Mouse (Mus musculus) heart, embryonic 15.5 days (tissue): ENCODE measurements at regions not wholly inside any gene's neighbourhood (a gene's known extent, or its start where the extent isn't known, plus 50 kb on each side); places are given as distances from the start of the nearest gene placed in this dataset.

Source experiments
- ATAC-seq: fragments of 200-750 bp; cut with Nextera tagmentation; replicated peaks from 2 replicates; pipeline ENCODE4 v1.8.0; 2017; ENCODE audit warnings: low read depth, moderate TSS enrichment; ENCODE audit not compliant: insufficient number of reproducible peaks, insufficient read depth, low FRiP score
- H3K27ac ChIP-seq: fragments of 300-500 bp; sonication (generic); 2 replicates; pipeline ENCODE4 v1.5.1; 2015; ENCODE audit warnings: mild to moderate bottlenecking, inconsistent platforms
- H3K27me3 ChIP-seq: fragments of 300-500 bp; sonication (generic); 2 replicates; pipeline ENCODE4 v1.6.1; 2015; ENCODE audit warnings: inconsistent platforms
- H3K36me3 ChIP-seq: fragments of 300-500 bp; sonication (generic); 2 replicates; pipeline ENCODE4 v1.6.1; 2015; ENCODE audit warnings: mild to moderate bottlenecking, inconsistent platforms
- H3K4me1 ChIP-seq: fragments of 300-500 bp; sonication (generic); replicated peaks from 2 replicates; pipeline ENCODE4 v1.6.1; 2015; ENCODE audit warnings: inconsistent platforms
- H3K4me2 ChIP-seq: fragments of 300-500 bp; sonication (generic); 2 replicates; pipeline ENCODE4 v1.6.1; 2015; ENCODE audit warnings: inconsistent platforms, mild to moderate bottlenecking, moderate library complexity
- H3K4me3 ChIP-seq: fragments of 300-500 bp; sonication (generic); 2 replicates; pipeline ENCODE4 v1.5.1; 2015; ENCODE audit warnings: mild to moderate bottlenecking, inconsistent platforms
- H3K9ac ChIP-seq: fragments of 300-500 bp; sonication (generic); 2 replicates; pipeline ENCODE4 v1.6.1; 2015; ENCODE audit warnings: mild to moderate bottlenecking, inconsistent platforms
- H3K9me3 ChIP-seq: fragments of 300-500 bp; sonication (generic); replicated peaks from 2 replicates; pipeline ENCODE4 v1.6.1; 2016; ENCODE audit warnings: inconsistent platforms
- WGBS: fragments of 180-500 bp; shearing (Covaris S2); methylation state at CpG from one replicate; pipeline ENCODE4 v1.1.7; 2015; ENCODE audit warnings: mixed read lengths; 5-methylcytosine and 5-hydroxymethylcytosine counted together

DNA sequence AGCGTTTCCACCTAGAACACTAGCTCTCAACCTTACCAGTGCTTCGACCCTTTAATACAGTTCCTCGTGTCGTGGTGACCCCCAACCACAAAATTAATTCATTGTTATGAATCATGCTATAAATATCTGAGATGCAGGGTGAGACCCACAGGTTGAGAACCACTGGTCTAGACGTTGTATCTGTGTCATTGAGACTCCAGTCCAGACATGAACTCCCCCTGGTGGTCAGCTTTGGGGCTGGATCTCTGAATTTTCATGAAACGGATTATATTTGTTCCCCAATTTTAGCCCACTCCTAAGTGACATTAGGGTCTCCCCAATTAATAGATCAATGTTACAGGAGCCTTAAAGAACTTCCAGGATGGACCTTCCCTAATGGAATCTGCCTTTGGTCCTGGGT is 81.3 kb upstream of the Tmem150c start:
- ATAC-seq: no peak
- 69% methylated on average over 6 of the region's 6 CpGs for WGBS
- Histone ChIP-seq H3K9ac (no peak overlapping the region), H3K36me3 (no peaks in the 10 kb centered on the region), H3K27me3 (no peaks in the 10 kb centered on the region), H3K9me3 (no peaks in the 10 kb centered on the region), H3K27ac (no peak overlapping the region), H3K4me1 (no peaks in the 10 kb centered on the region), H3K4me3 (no peak overlapping the region), H3K4me2 (no peak overlapping the region)

DNA sequence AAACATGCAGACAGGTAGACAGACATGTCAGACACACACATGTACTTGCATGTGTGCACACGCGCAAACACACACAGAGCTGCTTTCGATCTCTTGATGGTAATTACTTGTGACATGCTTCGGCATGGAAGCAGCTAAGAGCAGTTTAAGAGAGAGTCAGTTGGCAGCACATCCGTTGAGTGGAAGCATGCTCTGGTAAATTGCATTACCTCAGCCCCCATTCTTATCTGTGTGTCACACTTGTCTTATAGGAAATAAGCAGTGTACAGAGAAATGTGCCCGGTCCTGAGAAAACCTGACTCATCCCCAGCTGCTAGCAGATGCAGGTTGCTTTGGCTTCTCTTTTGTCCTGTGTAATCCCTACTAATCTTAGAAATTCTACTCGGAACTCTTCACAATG is 80.0 kb upstream of the Tmem150c start:
- Histone ChIP-seq H3K36me3 (no peaks in the 10 kb centered on the region), H3K4me1 (no peaks in the 10 kb centered on the region), H3K9ac (no peak overlapping the region), H3K4me3 (no peak overlapping the region), H3K27ac (no peak overlapping the region), H3K4me2 (no peak overlapping the region), H3K27me3 (no peaks in the 10 kb centered on the region), H3K9me3 (no peaks in the 10 kb centered on the region)
- no peak for ATAC-seq
- 48% methylated on average over 7 of the region's 7 CpGs for WGBS

DNA sequence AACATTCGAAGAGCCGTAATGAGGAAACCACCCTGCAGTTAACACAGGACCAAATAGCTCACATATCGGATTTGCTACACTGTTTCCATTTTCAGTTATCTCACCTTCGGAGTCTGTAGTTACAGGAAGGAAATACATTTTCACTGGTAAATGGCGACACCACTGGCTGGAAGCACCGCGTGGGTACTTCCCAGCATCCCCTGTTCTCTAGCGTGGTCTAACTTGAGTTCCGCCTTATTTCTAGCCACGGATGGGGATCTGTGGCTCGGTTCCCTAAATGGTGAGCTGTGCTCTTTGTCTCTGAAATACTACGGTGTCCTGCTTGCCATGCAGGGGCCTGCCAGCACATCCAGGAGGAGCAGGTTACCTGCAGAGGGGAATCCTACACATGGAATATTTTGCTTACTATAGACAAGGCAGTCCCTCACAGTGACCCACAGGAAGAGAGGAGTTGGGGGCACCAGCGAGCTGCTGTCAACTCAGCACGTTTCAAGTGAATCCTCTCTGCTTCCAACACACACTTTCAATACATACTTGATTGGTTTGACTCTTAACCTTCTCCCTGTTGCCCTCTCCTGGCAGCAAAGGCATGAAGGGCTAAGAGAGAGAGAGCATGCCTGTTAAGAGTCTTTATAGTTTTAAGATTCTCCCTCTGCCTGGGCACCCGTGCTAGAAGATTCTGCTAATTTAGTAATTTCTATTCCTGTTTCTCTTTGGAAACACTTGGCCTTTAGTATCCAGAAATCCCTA is 78.9 kb upstream of the Tmem150c start:
- 80% methylated on average over 15 of the region's 15 CpGs for WGBS
- Histone ChIP-seq H3K4me2 (no peak overlapping the region), H3K27ac (no peak overlapping the region), H3K36me3 (no peaks in the 10 kb centered on the region), H3K4me3 (no peak overlapping the region), H3K9me3 (no peaks in the 10 kb centered on the region), H3K4me1 (no peaks in the 10 kb centered on the region), H3K27me3 (no peaks in the 10 kb centered on the region), H3K9ac (no peak overlapping the region)
- ATAC-seq: no peak

DNA sequence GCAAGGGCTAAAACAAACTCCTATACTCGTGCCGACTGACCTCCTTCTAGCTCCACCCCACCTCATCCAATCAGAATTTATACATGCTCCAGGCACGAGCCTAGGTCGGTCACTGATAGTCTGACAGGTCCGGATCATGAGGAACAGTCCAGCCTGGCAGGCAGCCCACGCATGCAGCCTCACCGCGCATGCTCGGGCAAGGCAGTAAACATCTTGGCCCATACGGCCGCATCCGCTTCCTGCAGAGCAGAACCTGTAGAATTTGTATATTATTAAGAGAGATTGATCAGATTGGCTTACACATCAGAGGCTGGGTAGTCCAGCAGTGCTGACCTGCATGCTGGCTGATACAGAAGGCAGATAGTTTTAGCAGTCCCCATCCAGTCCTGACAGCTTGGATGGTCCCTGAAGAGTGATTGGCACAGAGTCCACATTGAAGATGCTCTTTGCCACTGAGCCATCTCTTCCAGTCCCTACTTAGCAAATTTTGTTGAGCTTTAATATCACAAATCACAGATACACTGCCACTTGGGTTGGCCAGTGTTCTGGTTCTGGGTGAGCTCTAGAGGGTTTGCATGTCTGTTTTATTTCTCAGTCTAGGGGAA is 78.2 kb upstream of the Tmem150c start:
- Histone ChIP-seq H3K4me2 (no peak overlapping the region), H3K36me3 (no peaks in the 10 kb centered on the region), H3K27ac (no peak overlapping the region), H3K4me1 (no peaks in the 10 kb centered on the region), H3K27me3 (no peaks in the 10 kb centered on the region), H3K4me3 (no peak overlapping the region), H3K9ac (no peak overlapping the region), H3K9me3 (no peaks in the 10 kb centered on the region)
- 87% methylated on average over 12 of the region's 12 CpGs for WGBS
- ATAC-seq: no peak

DNA sequence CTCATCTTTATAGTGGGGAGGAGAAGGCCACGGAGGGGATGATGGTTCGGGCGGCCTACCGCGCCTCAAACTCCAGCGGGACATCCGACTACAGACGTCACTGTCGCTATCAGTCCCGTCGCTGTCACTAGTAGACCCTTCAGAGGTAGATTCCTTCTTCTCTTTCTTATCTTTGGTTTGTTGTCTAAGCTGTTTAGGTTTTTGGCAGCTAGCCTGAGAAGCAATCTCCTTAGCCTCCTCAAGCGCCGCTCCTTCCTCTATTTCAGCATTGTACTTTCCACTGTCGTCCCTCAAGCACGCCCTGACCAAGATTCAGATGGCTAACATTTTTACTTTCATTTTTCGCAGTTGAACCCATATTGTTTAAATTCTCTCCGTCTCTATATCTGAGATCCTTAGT is 76.7 kb upstream of the Tmem150c start:
- H3K4me1 ChIP-seq: no peaks in the 10 kb centered on the region
- H3K9ac ChIP-seq: no peak overlapping the region
- no peak overlapping the region for H3K4me2 ChIP-seq
- ATAC-seq: no peak
- H3K27ac ChIP-seq: no peak overlapping the region
- WGBS: 63% methylated on average over 17 of the region's 17 CpGs
- no peaks in the 10 kb centered on the region for H3K36me3 ChIP-seq
- H3K9me3 ChIP-seq: no peaks in the 10 kb centered on the region
- H3K27me3 ChIP-seq: no peaks in the 10 kb centered on the region
- H3K4me3 ChIP-seq: no peak overlapping the region

DNA sequence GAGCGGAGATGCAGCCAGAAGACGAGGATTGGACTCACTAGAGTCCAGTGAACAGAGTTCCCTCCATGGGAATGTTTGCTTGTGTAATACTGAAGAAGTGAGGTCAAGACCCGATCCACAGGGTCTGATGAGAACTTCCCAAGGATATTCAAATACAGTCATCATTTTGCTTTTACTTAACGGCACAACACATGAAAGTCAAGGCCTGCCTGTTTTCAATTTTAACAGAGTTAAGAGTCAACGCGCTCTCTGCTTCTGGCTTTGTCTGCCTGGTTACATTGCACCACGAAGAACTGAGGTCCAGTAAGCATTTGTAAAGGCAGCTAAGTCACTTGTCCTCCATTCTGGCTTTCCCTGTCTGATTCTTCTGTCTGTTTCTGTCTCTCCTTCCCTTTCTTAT is 72.5 kb upstream of the Tmem150c start:
- H3K36me3 ChIP-seq: no peaks in the 10 kb centered on the region
- H3K27me3 ChIP-seq: no peaks in the 10 kb centered on the region
- no peaks in the 10 kb centered on the region for H3K9me3 ChIP-seq
- no peak overlapping the region for H3K4me2 ChIP-seq
- ATAC-seq: no peak
- no peak overlapping the region for H3K9ac ChIP-seq
- 86% methylated on average over 7 of the region's 7 CpGs for WGBS
- no peaks in the 10 kb centered on the region for H3K4me1 ChIP-seq
- no peak overlapping the region for H3K27ac ChIP-seq
- H3K4me3 ChIP-seq: no peak overlapping the region

DNA sequence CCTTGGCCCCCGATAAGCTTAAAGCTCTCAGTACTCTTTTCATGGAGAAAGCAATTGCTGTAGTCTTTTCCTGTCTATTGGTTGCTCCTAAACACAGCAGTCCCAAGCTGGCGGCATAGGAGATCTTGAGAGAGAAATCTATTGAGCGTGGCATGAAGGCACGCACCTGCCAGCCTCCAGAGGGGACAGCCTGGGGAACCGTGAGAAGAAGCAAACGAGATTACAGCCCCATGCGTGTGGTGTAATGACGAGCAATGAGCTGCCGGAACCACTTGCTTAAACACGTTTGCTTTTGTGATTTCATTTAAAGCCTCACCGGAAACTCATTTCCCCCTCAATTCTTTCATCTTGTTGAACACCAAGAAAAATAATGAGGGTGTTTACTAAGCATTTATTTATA is 72.0 kb upstream of the Tmem150c start:
- Histone ChIP-seq H3K27me3 (no peaks in the 10 kb centered on the region), H3K4me2 (no peak overlapping the region), H3K4me3 (no peak overlapping the region), H3K4me1 (no peaks in the 10 kb centered on the region), H3K9ac (no peak overlapping the region), H3K36me3 (no peaks in the 10 kb centered on the region), H3K9me3 (no peaks in the 10 kb centered on the region), H3K27ac (no peak overlapping the region)
- 79% methylated on average over 11 of the region's 11 CpGs for WGBS
- no peak for ATAC-seq

DNA sequence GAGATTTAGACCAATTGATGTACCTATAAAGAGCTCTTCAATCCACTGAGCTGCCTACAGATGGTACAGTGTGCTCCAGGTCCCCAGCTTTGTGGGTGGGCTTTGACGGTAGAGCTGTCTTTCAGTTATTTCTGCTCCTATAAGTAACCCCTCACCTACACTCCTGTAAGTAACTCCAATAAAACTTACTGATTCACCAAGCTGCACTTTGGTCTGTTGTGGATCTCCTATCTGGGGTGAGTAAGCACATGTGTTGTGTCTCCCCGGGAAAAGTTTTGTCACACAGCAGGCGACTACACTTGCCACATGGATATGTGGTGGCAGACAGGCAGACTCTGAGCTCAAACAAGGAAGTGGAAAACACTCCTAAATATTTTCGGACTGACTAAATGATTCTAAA is 70.4 kb upstream of the Tmem150c start:
- H3K9ac ChIP-seq: no peak overlapping the region
- no peaks in the 10 kb centered on the region for H3K36me3 ChIP-seq
- no peaks in the 10 kb centered on the region for H3K27me3 ChIP-seq
- H3K4me1 ChIP-seq: no peaks in the 10 kb centered on the region
- ATAC-seq: no peak
- H3K4me2 ChIP-seq: no peak overlapping the region
- 75% methylated on average over 4 of the region's 4 CpGs for WGBS
- no peak overlapping the region for H3K4me3 ChIP-seq
- no peak overlapping the region for H3K27ac ChIP-seq
- no peaks in the 10 kb centered on the region for H3K9me3 ChIP-seq

DNA sequence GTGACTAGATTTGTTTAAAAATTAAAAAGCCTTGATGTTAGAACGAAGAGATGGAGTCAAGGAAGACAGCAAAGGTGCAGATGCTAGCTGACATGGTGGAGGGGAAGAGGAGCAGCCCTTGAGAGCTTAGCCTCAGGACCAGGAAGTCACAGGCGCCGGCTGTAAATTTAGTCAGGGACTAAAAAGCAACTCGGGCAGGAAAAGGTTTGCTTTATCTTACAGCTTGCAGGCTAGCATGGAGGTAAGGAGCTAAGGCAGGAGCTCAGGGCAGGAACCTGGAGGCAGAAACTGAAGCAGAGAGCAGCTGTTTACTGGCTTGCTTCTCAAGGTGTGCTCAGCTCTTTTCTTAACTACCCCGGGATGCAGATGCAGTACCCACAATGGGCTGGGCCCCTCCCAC is 68.3 kb upstream of the Tmem150c start:
- Histone ChIP-seq H3K27me3 (no peaks in the 10 kb centered on the region), H3K4me3 (no peak overlapping the region), H3K27ac (no peak overlapping the region), H3K4me2 (no peak overlapping the region), H3K36me3 (no peaks in the 10 kb centered on the region), H3K4me1 (no peaks in the 10 kb centered on the region), H3K9ac (no peak overlapping the region), H3K9me3 (no peaks in the 10 kb centered on the region)
- ATAC-seq: no peak
- WGBS: 61% methylated on average over 5 of the region's 5 CpGs

DNA sequence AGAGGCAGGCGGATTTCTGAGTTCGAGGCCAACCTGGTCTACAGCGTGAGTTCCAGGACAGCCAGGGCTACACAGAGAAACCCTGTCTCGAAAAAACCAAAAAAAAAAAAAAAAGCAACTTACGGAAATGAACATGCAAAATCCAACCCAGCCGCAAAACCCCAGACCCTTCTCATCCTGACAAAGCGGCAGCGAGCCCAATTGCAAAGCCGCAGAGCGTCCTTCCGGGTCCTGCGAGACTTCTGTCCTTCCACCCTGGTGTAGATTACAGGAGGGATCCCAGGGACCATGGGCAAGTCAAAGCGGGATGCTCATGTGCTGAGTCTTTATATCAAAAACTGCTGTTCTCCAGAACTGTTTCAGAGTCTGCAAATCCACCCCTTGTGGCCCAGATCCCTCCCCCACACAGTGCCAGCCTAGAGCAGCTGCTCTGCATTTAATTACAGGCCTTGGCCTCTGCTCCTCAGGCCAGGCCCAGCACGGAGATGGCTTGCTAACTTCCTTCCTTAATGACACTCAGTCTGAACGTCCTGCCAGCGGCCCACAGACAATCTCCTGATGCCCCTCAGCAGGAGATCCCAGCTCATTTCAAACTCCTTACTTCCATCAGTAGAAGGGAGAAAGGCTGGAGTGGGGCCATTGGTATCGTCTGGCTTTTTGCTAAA is 67.1 kb upstream of the Tmem150c start:
- 77% methylated on average over 17 of the region's 17 CpGs for WGBS
- no peaks in the 10 kb centered on the region for H3K4me1 ChIP-seq
- no peaks in the 10 kb centered on the region for H3K27me3 ChIP-seq
- no peaks in the 10 kb centered on the region for H3K9me3 ChIP-seq
- no peak overlapping the region for H3K27ac ChIP-seq
- no peak overlapping the region for H3K4me2 ChIP-seq
- H3K4me3 ChIP-seq: no peak overlapping the region
- no peak overlapping the region for H3K9ac ChIP-seq
- ATAC-seq: no peak
- no peaks in the 10 kb centered on the region for H3K36me3 ChIP-seq

DNA sequence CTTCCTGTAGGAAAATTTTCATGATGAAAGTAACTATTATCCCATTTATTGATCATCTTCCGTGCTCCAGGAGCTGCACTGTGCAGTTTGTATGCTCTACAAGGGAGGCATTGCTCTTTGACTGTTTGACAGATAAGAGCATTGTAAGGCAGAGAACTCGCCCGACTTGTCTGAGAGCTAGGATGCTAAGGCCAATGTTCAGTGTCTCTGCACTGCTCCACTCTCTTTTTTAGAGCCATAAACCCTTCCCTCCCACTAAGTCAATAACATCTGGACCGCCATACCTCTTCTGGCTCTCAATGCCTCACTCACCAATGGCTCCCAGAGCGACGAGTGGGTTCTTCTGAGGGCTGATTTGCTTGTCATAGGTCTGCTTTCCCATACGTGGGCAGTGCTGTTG is 65.9 kb upstream of the Tmem150c start:
- no peaks in the 10 kb centered on the region for H3K9me3 ChIP-seq
- 62% methylated on average over 7 of the region's 7 CpGs for WGBS
- H3K4me1 ChIP-seq: peaks cover 3% of the 10 kb centered on the region; the same call in 1 of the 2 replicates
- H3K9ac ChIP-seq: no peak overlapping the region
- H3K36me3 ChIP-seq: no peaks in the 10 kb centered on the region
- H3K27ac ChIP-seq: no peak overlapping the region
- no peak overlapping the region for H3K4me3 ChIP-seq
- no peaks in the 10 kb centered on the region for H3K27me3 ChIP-seq
- no peak overlapping the region for H3K4me2 ChIP-seq
- ATAC-seq: no peak
